Mouse (Mus musculus) stomach, postnatal 0 days (tissue): ENCODE data around the gene Ccdc167. TPM values are rescaled to one million over a fixed set of nuclear protein-coding genes. Genes with fewer than 3 reads are reported as not detected.

Experiments used
- ATAC-seq: fragments of 200-750 bp; cut with Nextera tagmentation; 2 replicates; pipeline ENCODE4 v1.8.0; 2017; ENCODE audit not compliant: low FRiP score, low TSS enrichment
- DNase-seq: peaks from one replicate; pipeline ENCODE4 v3.0.0-alpha.2; 2016; ENCODE audit warnings: low spot score
- H3K27ac ChIP-seq: fragments of 300-500 bp; sonication (generic); replicated peaks from 2 replicates; pipeline ENCODE4 v1.5.1; 2014; ENCODE audit warnings: mild to moderate bottlenecking, control low read depth
- H3K27me3 ChIP-seq: fragments of 300-500 bp; sonication (generic); 2 replicates; pipeline ENCODE4 v1.6.1; 2014; ENCODE audit warnings: low read length; ENCODE audit not compliant: control insufficient read depth, insufficient read depth
- H3K36me3 ChIP-seq: fragments of 300-500 bp; sonication (generic); 2 replicates; pipeline ENCODE4 v1.6.1; 2014; ENCODE audit warnings: low read length, mixed read lengths; ENCODE audit not compliant: control insufficient read depth, insufficient read depth
- H3K4me1 ChIP-seq: fragments of 300-500 bp; sonication (generic); replicated peaks from 2 replicates; pipeline ENCODE4 v1.6.1; 2014; ENCODE audit warnings: antibody characterized with exemption; ENCODE audit not compliant: control insufficient read depth, insufficient read depth
- H3K4me2 ChIP-seq: fragments of 300-500 bp; sonication (generic); replicated peaks from 2 replicates; pipeline ENCODE4 v1.6.1; 2014; ENCODE audit warnings: low read depth, mild to moderate bottlenecking, control low read depth, moderate library complexity
- H3K4me3 ChIP-seq: fragments of 300-500 bp; sonication (generic); 2 replicates; pipeline ENCODE4 v1.5.1; 2014; ENCODE audit warnings: low read depth, low read length, control low read depth
- H3K9ac ChIP-seq: fragments of 300-500 bp; sonication (generic); 2 replicates; pipeline ENCODE4 v1.6.1; 2014; ENCODE audit warnings: mild to moderate bottlenecking, low read length, control low read depth, mixed read lengths
- H3K9me3 ChIP-seq: fragments of 300-500 bp; sonication (generic); 2 replicates; pipeline ENCODE4 v1.6.1; 2016; ENCODE audit warnings: low read length; ENCODE audit not compliant: control insufficient read depth
- CTCF ChIP-seq: IDR thresholded peaks from 2 replicates; pipeline ENCODE4 v1.5.1; 2016; ENCODE audit warnings: antibody characterized with exemption, low read depth, mild to moderate bottlenecking, moderate library complexity
- EP300 ChIP-seq: optimal IDR thresholded peaks from 2 replicates; pipeline ENCODE3; 2016; ENCODE audit warnings: antibody characterized with exemption
- WGBS: fragments of 180-500 bp; shearing (Covaris S2); extraction: QIAGEN DNeasy Blood & Tissue Kit; methylation state at CpG from one replicate; pipeline ENCODE4 v1.1.7; 2014; 5-methylcytosine and 5-hydroxymethylcytosine counted together
- polyA plus RNA-seq: library from polyadenylated mRNA; unstranded; fragments of >200 nt; fragmentation: Nextera tagmentation; extraction: Ambion mirVana; gene quantifications from 2 replicates; pipeline ENCODE4 v1.2.1, GENCODE M21; 2015

Gene Ccdc167
- polyA plus RNA-seq, 1 experiment from 2014 or later = 8.6 TPM

GRCm38 (mm10) chr17:29693571-29693970 lies 23.3 kb downstream of the Ccdc167 start:
- DNase-seq (no peak), ATAC-seq (no peak)
- TF ChIP-seq CTCF = no peak
- TF ChIP-seq EP300 = no peak
- Histone ChIP-seq H3K9me3 (no peaks in the 10 kb centered on the region), H3K27ac (no peak overlapping the region), H3K4me1 (no peaks in the 10 kb centered on the region), H3K4me2 (no peak overlapping the region), H3K9ac (no peak overlapping the region), H3K27me3 (no peaks in the 10 kb centered on the region), H3K36me3 (peaks cover 33% of the 10 kb centered on the region), H3K4me3 (no peak overlapping the region)
- 92% methylated on average over 2 of the region's 2 CpGs for WGBS

- no peak overlapping the region for H3K27ac ChIP-seq
- no peak for TF ChIP-seq EP300
- TF ChIP-seq CTCF = no peak
- DNase-seq = no peak
- no peaks in the 10 kb centered on the region for H3K9me3 ChIP-seq
- no peaks in the 10 kb centered on the region for H3K4me1 ChIP-seq
- H3K4me3 ChIP-seq = no peak overlapping the region
- ATAC-seq = no peak
- WGBS = 84% methylated on average over 2 of the region's 2 CpGs
- H3K4me2 ChIP-seq = no peak overlapping the region
- no peak overlapping the region for H3K9ac ChIP-seq
- H3K36me3 ChIP-seq = peaks cover 30% of the 10 kb centered on the region
- H3K27me3 ChIP-seq = no peaks in the 10 kb centered on the region
Measured at GRCm38 (mm10) chr17:29692827-29693226, 24.0 kb downstream of the Ccdc167 start.

- Histone ChIP-seq H3K4me3 (no peak overlapping the region), H3K4me2 (no peak overlapping the region), H3K4me1 (no peaks in the 10 kb centered on the region), H3K9ac (no peak overlapping the region), H3K36me3 (peaks cover 35% of the 10 kb centered on the region), H3K27ac (no peak overlapping the region), H3K27me3 (no peaks in the 10 kb centered on the region), H3K9me3 (no peaks in the 10 kb centered on the region)
- WGBS = 73% methylated on average over 6 of the region's 6 CpGs
- DNase-seq = no peak
- no peak for ATAC-seq
- no peak for TF ChIP-seq CTCF
- TF ChIP-seq EP300 = no peak
Measured at GRCm38 (mm10) chr17:29690257-29690656, 26.6 kb downstream of the Ccdc167 start.

GRCm38 (mm10) chr17:29688610-29689009 lies 28.2 kb downstream of the Ccdc167 start:
- TF ChIP-seq EP300 (no peak), CTCF (no peak)
- Histone ChIP-seq H3K27ac (no peak overlapping the region), H3K4me3 (no peak overlapping the region), H3K36me3 (peaks cover 28% of the 10 kb centered on the region), H3K9ac (no peak overlapping the region), H3K4me1 (no peaks in the 10 kb centered on the region), H3K4me2 (no peak overlapping the region), H3K9me3 (no peaks in the 10 kb centered on the region), H3K27me3 (no peaks in the 10 kb centered on the region)
- DNase-seq (no peak), ATAC-seq (no peak)
- WGBS = 93% methylated on average over 10 of the region's 10 CpGs

GRCm38 (mm10) chr17:29687373-29687772 lies 29.5 kb downstream of the Ccdc167 start:
- DNase-seq (no peak), ATAC-seq (no peak)
- Histone ChIP-seq H3K27me3 (no peaks in the 10 kb centered on the region), H3K9me3 (no peaks in the 10 kb centered on the region), H3K27ac (no peak overlapping the region), H3K4me1 (no peaks in the 10 kb centered on the region), H3K4me2 (no peak overlapping the region), H3K9ac (no peak overlapping the region), H3K36me3 (peaks cover 28% of the 10 kb centered on the region), H3K4me3 (no peak overlapping the region)
- TF ChIP-seq CTCF = no peak
- TF ChIP-seq EP300 = no peak
- WGBS = 88% methylated on average over 6 of the region's 6 CpGs

GRCm38 (mm10) chr17:29686771-29687170 lies 30.1 kb downstream of the Ccdc167 start:
- Histone ChIP-seq H3K27me3 (no peaks in the 10 kb centered on the region), H3K36me3 (peaks cover 28% of the 10 kb centered on the region), H3K4me3 (no peak overlapping the region), H3K27ac (no peak overlapping the region), H3K9me3 (no peaks in the 10 kb centered on the region), H3K4me2 (no peak overlapping the region), H3K4me1 (no peaks in the 10 kb centered on the region), H3K9ac (no peak overlapping the region)
- 93% methylated on average over 5 of the region's 5 CpGs for WGBS
- TF ChIP-seq EP300 = no peak
- TF ChIP-seq CTCF = no peak
- ATAC-seq (no peak), DNase-seq (no peak)
